Comparison of ENCODE assay signal across 25 mouse cellular contexts in genomic region chr14:20331316-20331715, GRCm38 (mm10).
"Had no signal": no experiment of that assay in that cellular context is flagged by ENCODE, and none has a peak within 500 bp of the region (broad histone marks: within the 10 kb centered on the region; RNA-seq: fewer than 3 reads in every experiment).

No protein-coding gene starts in this region.

- H3K27me3 ChIP-seq: embryonic facial prominence, embryonic 12.5 days; embryonic facial prominence, embryonic 13.5 days; embryonic facial prominence, embryonic 15.5 days; forebrain, embryonic 12.5 days; forebrain, embryonic 13.5 days; forebrain, embryonic 15.5 days had no signal

- H3K4me3 ChIP-seq: embryonic facial prominence, embryonic 10.5 days; embryonic facial prominence, embryonic 12.5 days; embryonic facial prominence, embryonic 13.5 days; embryonic facial prominence, embryonic 15.5 days; erythroblast, embryonic 14.5 days; forebrain, embryonic 10.5 days; forebrain, embryonic 12.5 days; forebrain, embryonic 13.5 days; forebrain, embryonic 15.5 days; gastrocnemius, adult 2 months; heart, adult 2 months; heart, embryonic 10.5 days had no signal

- H3K9ac ChIP-seq: embryonic facial prominence, embryonic 12.5 days; embryonic facial prominence, embryonic 15.5 days; forebrain, embryonic 12.5 days; forebrain, embryonic 13.5 days; forebrain, embryonic 15.5 days; forebrain, postnatal 0 days had no signal

- H3K4me1 ChIP-seq: embryonic facial prominence, embryonic 10.5 days; embryonic facial prominence, embryonic 12.5 days; embryonic facial prominence, embryonic 13.5 days; embryonic facial prominence, embryonic 15.5 days; forebrain, embryonic 10.5 days; forebrain, embryonic 12.5 days; forebrain, embryonic 13.5 days; forebrain, embryonic 15.5 days; heart, embryonic 10.5 days had no signal

- H3K9me3 ChIP-seq: embryonic facial prominence, embryonic 10.5 days; embryonic facial prominence, embryonic 12.5 days; embryonic facial prominence, embryonic 13.5 days; embryonic facial prominence, embryonic 15.5 days; forebrain, embryonic 10.5 days; forebrain, embryonic 12.5 days; forebrain, embryonic 13.5 days; forebrain, embryonic 15.5 days; heart, embryonic 10.5 days had no signal

- DNase-seq: cerebellum, adult 8-10 months; cerebellum, adult 9-10 months; cerebellum, adult 9-11 months; cerebellum, postnatal 10 days; cerebellum, postnatal 14 days; cerebellum, postnatal 36 days; embryo, embryonic 11 days; forebrain, postnatal 0 days; gastrocnemius, adult 2 months; gastrocnemius, postnatal 10 days; gastrocnemius, postnatal 14 days; gastrocnemius, postnatal 25 days; gastrocnemius, postnatal 36 days; heart, adult 18-20 months; heart, adult 2 months had no signal

- H3K27ac ChIP-seq: embryonic facial prominence, embryonic 10.5 days; embryonic facial prominence, embryonic 12.5 days; embryonic facial prominence, embryonic 13.5 days; embryonic facial prominence, embryonic 15.5 days; forebrain, embryonic 10.5 days; forebrain, embryonic 12.5 days; forebrain, embryonic 13.5 days; forebrain, embryonic 15.5 days; gastrocnemius, adult 2 months; heart, adult 2 months; heart, embryonic 10.5 days had no signal
